Mouse (Mus musculus): Measurements from ENCODE around the gene Akt1s1. TPM values are rescaled to one million over a fixed set of nuclear protein-coding genes. Genes with fewer than 3 reads are reported as not detected.

The Akt1s1 gene
- total and polyA plus RNA-seq, 2 experiments, result 23.9 to 93.9 TPM

DNA sequence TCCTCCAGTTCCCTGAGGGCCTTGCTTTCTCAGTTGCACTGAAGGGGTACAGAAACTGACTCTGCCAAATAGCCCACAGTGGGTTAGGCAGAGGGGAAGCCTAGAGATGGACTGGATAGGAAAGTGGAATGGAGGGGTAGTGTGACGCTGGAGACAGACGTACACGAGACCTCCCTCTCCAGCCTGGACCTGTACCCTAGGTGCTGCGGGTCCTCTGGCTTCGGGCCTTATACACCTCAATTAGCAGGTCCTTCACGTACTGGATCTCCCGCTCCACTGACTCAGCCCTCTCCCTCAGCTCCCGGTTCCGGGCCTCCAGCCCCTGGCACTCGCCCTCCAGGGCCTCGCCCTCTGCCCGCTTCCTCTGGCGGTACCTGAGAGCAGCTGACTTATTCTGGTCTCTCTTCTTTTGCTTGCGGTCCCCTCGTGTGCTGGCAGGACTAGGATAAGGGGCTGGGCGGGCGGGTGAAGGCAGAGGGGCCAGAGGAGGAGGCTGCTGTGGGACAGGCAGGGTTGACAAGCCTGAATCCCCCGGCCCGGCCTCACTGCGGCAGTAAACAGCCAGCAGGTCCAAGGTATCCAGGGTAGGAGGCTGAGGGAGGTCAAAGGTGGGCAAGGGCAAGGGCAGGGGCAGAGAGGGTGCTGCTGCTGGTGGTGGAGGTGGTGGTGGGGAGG, 36.0 kb upstream of the Akt1s1 start:
- H3K36me3 ChIP-seq (ENCODE audit: control insufficient read depth, insufficient read depth, low read length), result peaks cover 22% of the 10 kb centered on the region
- H3K27ac ChIP-seq (replicated peaks; ENCODE audit: insufficient read depth, low read depth, low read length), result no peak overlapping the region
- DNase-seq (ENCODE audit: extremely low read depth, low read depth, low spot score), result no peak
- no peak for TF ChIP-seq POLR2A (IDR thresholded peaks at IDR 0.05; ENCODE audit: extremely low read depth, insufficient read depth, low read length)
- no peak for TF ChIP-seq CTCF (IDR thresholded peaks at IDR 0.05; ENCODE audit: low read depth, low read length)
- H3K27me3 ChIP-seq (ENCODE audit: control insufficient read depth, insufficient read depth, low read length), result no peaks in the 10 kb centered on the region
- peaks cover 19% of the 10 kb centered on the region for H3K4me1 ChIP-seq (ENCODE audit: control insufficient read depth, insufficient read depth, low read length)
- H3K9ac ChIP-seq (ENCODE audit: low read depth, low read length), result no peak overlapping the region
- peaks cover 3% of the 10 kb centered on the region; the same call in 1 of the 2 replicates for H3K79me2 ChIP-seq (ENCODE audit: control insufficient read depth, insufficient read depth, low read length)
- 84% methylated on average over 20 of the region's 20 CpGs for WGBS
- H3K4me3 ChIP-seq (ENCODE audit: insufficient read depth, low read depth, low read length), result no peak overlapping the region

DNA sequence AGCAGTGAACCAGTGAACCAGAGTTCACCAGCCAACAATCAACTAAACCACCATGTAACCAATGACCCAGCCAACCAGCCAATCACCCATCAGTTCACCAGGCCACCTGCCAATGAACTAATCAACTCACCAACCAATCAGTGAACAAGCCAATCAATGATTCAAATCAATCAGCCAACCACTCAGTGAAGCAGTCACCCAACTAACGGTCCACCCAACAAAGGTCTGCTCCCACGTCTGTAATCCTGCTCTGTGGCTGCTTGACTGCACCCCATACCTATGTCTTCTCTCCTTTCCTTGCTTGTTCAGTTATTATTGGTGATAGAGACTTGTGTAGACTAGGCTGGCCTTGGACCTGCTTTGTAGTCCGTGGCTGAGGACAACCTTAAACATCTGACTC, 34.8 kb upstream of the Akt1s1 start:
- DNase-seq (ENCODE audit: extremely low read depth, low read depth, low spot score), result peak; percentile 84
- H3K79me2 ChIP-seq (ENCODE audit: control insufficient read depth, insufficient read depth, low read length), result peaks cover 3% of the 10 kb centered on the region; the same call in 1 of the 2 replicates
- H3K9ac ChIP-seq (ENCODE audit: low read depth, low read length), result no peak overlapping the region
- peaks cover 22% of the 10 kb centered on the region for H3K36me3 ChIP-seq (ENCODE audit: control insufficient read depth, insufficient read depth, low read length)
- WGBS, result 27% methylated on average over 3 of the region's 3 CpGs
- H3K4me3 ChIP-seq (ENCODE audit: insufficient read depth, low read depth, low read length), result no peak overlapping the region
- H3K27me3 ChIP-seq (ENCODE audit: control insufficient read depth, insufficient read depth, low read length), result no peaks in the 10 kb centered on the region
- H3K4me1 ChIP-seq (ENCODE audit: control insufficient read depth, insufficient read depth, low read length), result peaks cover 24% of the 10 kb centered on the region
- no peak for TF ChIP-seq POLR2A (IDR thresholded peaks at IDR 0.05; ENCODE audit: extremely low read depth, insufficient read depth, low read length)
- no peak for TF ChIP-seq CTCF (IDR thresholded peaks at IDR 0.05; ENCODE audit: low read depth, low read length)
- peak overlapping the region; percentile 8; the same call in 1 of the 2 replicates for H3K27ac ChIP-seq (replicated peaks; ENCODE audit: insufficient read depth, low read depth, low read length)

DNA sequence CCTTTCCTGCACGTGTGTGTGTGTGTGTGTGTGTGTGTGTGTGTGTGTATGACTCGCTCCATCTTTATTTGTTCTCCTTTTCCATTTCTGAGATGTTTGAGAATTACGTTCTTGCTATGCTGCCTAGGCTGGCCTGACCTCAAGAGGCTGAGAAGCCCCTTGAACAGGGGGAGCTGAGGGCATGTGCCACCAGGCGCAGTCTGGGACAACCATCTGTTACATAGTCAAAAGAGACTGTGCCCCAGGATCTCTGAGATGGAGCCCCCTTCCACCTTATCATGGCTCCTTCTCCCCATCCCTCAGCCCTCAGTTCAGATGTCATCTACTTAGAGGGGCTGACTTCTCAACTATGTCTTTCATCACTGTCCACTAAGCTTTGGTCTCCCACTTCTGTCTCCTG, 34.4 kb upstream of the Akt1s1 start:
- Histone ChIP-seq H3K4me3 (ENCODE audit: insufficient read depth, low read depth, low read length) (no peak overlapping the region), H3K4me1 (ENCODE audit: control insufficient read depth, insufficient read depth, low read length) (peaks cover 28% of the 10 kb centered on the region), H3K27me3 (ENCODE audit: control insufficient read depth, insufficient read depth, low read length) (no peaks in the 10 kb centered on the region), H3K27ac (replicated peaks; ENCODE audit: insufficient read depth, low read depth, low read length) (no peak overlapping the region; the same call in 1 of the 2 replicates), H3K36me3 (ENCODE audit: control insufficient read depth, insufficient read depth, low read length) (peaks cover 22% of the 10 kb centered on the region), H3K9ac (ENCODE audit: low read depth, low read length) (no peak overlapping the region; the same call in 1 of the 2 replicates), H3K79me2 (ENCODE audit: control insufficient read depth, insufficient read depth, low read length) (peaks cover 3% of the 10 kb centered on the region; the same call in 1 of the 2 replicates)
- DNase-seq (ENCODE audit: extremely low read depth, low read depth, low spot score), result no peak
- TF ChIP-seq POLR2A (IDR thresholded peaks at IDR 0.05; ENCODE audit: extremely low read depth, insufficient read depth, low read length) (no peak), CTCF (IDR thresholded peaks at IDR 0.05; ENCODE audit: low read depth, low read length) (no peak)
- 43% methylated on average over 4 of the region's 4 CpGs for WGBS

DNA sequence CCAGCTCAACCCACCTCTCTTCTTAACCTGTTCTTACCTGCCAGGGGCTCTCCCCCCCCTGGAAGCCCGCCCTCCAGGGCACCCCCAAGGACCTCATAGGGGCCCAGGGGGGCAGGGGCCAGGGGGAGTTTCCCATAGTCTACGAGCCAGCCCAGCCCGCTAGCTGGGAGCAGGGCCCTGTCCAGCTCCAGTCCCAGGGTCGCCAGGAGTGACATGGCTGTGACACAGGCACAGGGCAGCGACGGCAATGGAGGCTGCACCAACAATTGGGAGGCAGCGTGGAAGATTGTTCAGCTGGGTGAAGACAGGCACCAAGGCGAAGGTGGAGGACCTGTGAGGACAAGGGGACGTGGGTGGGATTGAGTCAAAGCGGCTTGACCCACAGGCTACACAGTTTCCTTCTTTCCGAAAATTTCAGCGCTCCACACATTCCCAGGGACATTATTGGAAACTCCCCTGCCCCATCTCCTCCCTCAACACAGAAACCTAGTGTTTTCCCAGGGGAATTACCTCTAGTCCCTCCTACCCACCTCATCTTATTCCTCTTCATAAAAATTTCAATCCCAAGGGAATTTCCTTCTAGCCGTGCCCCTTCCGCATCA, 33.7 kb upstream of the Akt1s1 start:
- no peak for DNase-seq (ENCODE audit: extremely low read depth, low read depth, low spot score)
- H3K79me2 ChIP-seq (ENCODE audit: control insufficient read depth, insufficient read depth, low read length), result peaks cover 3% of the 10 kb centered on the region; the same call in 1 of the 2 replicates
- H3K27ac ChIP-seq (replicated peaks; ENCODE audit: insufficient read depth, low read depth, low read length), result peak overlapping the region; percentile 93
- peak overlapping the region; percentile 87 for H3K4me3 ChIP-seq (ENCODE audit: insufficient read depth, low read depth, low read length)
- H3K27me3 ChIP-seq (ENCODE audit: control insufficient read depth, insufficient read depth, low read length), result no peaks in the 10 kb centered on the region
- 21% methylated on average over 14 of the region's 14 CpGs for WGBS
- TF ChIP-seq CTCF (IDR thresholded peaks at IDR 0.05; ENCODE audit: low read depth, low read length) (no peak), POLR2A (IDR thresholded peaks at IDR 0.05; ENCODE audit: extremely low read depth, insufficient read depth, low read length) (no peak)
- peaks cover 22% of the 10 kb centered on the region for H3K36me3 ChIP-seq (ENCODE audit: control insufficient read depth, insufficient read depth, low read length)
- peak overlapping the region; percentile 69 for H3K9ac ChIP-seq (ENCODE audit: low read depth, low read length)
- peaks cover 31% of the 10 kb centered on the region for H3K4me1 ChIP-seq (ENCODE audit: control insufficient read depth, insufficient read depth, low read length)

DNA sequence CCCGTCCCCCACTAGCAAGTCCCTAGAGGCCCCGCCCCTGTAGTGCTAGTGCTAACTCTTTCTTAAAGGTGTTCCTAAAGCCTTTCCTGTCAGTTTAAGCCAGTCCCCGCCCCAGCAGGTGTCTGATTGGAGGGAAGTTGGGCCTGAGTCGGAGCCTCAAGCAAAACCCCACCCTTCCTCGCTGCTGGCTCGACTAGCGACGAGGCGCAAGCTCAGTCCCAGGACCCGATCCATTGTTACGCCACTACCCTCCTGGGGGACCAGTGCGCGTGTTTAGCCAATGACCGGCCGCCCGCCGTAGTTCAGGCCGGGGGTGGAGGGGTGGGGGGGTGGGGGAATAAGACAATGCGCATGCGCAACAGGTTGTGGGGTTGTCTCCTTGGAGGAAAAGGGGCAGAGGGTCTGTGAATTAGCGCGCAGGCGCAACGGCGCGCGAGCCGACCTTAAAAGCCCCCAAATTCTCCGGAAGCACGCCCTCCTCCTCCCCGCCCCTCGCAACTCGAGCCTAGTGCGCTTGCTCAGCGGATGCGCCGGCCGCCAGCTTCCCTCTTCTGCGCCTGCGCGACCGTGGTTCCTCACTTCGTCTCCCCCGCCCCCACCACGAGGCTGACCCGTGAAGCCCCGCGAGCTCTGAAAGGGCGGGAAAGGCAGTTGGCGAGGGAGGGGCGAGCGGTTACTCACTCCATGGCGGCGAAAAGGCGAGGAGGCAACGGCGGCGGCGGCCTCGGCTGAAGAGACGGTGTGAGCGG, 32.9 kb upstream of the Akt1s1 start, which contains the start of the genes Nup62 and Il4i1:
Nup62 (plus strand) TSS at position 368 of the 749 bp plus-strand sequence.
Il4i1 (plus strand) TSS at position 667 of the 749 bp plus-strand sequence.
- Histone ChIP-seq H3K4me3 (ENCODE audit: insufficient read depth, low read depth, low read length) (peak within 1 kb of the TSS; percentile 87), H3K27ac (replicated peaks; ENCODE audit: insufficient read depth, low read depth, low read length) (peak within 1 kb of the TSS; percentile 93), H3K79me2 (ENCODE audit: control insufficient read depth, insufficient read depth, low read length) (peaks cover 8% of the 10 kb centered on the region; the same call in 1 of the 2 replicates), H3K27me3 (ENCODE audit: control insufficient read depth, insufficient read depth, low read length) (no peaks in the 10 kb centered on the region), H3K9ac (ENCODE audit: low read depth, low read length) (peak within 1 kb of the TSS; percentile 98), H3K36me3 (ENCODE audit: control insufficient read depth, insufficient read depth, low read length) (peaks cover 22% of the 10 kb centered on the region), H3K4me1 (ENCODE audit: control insufficient read depth, insufficient read depth, low read length) (peaks cover 37% of the 10 kb centered on the region)
- TF ChIP-seq POLR2A (IDR thresholded peaks at IDR 0.05; ENCODE audit: extremely low read depth, insufficient read depth, low read length) (peak; percentile 59), CTCF (IDR thresholded peaks at IDR 0.05; ENCODE audit: low read depth, low read length) (0 out of 2 replicates have a peak, but pooled peaks have one; percentile 1)
- peak; percentile 96 for DNase-seq (ENCODE audit: extremely low read depth, low read depth, low spot score)
- 1% methylated on average over 62 of the region's 62 CpGs for WGBS
